Mouse (Mus musculus) stomach, postnatal 0 days (tissue): ENCODE measurements at regions not wholly inside any gene's neighbourhood (a gene's known extent, or its start where the extent isn't known, plus 50 kb on each side); places are given as distances from the start of the nearest gene placed in this dataset.

Experiments
- CTCF ChIP-seq: IDR thresholded peaks from 2 replicates; pipeline ENCODE4 v1.5.1; 2016; ENCODE audit warnings: antibody characterized with exemption, low read depth, mild to moderate bottlenecking, moderate library complexity
- EP300 ChIP-seq: optimal IDR thresholded peaks from 2 replicates; pipeline ENCODE3; 2016; ENCODE audit warnings: antibody characterized with exemption

- TF ChIP-seq CTCF (no peak), EP300 (no peak)
Observed at GRCm38 (mm10) chr2:17876155-17876554, 120.6 kb downstream of the H2al2a start.
